Mouse (Mus musculus) myocyte (in vitro differentiated cells): ENCODE data around the gene Pde4d. TPM values are rescaled to one million over a fixed set of nuclear protein-coding genes. Genes with fewer than 3 reads are reported as not detected.
A peak's percentile ranks its signal among the peaks of the same experiment; 100 is the strongest.

ENCODE experiments used
- H3K27me3 ChIP-seq: one replicate; pipeline ENCODE4 v1.6.1; 2011; ENCODE audit not compliant: control insufficient read depth, insufficient read depth, insufficient read length
- H3K36me3 ChIP-seq: one replicate; pipeline ENCODE4 v1.6.1; 2011; ENCODE audit not compliant: control insufficient read depth, insufficient read depth
- H3K4me2 ChIP-seq: one replicate; pipeline ENCODE4 v1.6.1; 2011; ENCODE audit warnings: low read depth, control low read depth
- H3K4me3 ChIP-seq: one replicate; pipeline ENCODE4 v1.5.1; 2011; ENCODE audit warnings: mild to moderate bottlenecking, control low read depth, moderate library complexity
- H3K79me2 ChIP-seq: one replicate; pipeline ENCODE4 v1.6.1; 2011; ENCODE audit not compliant: control insufficient read depth, insufficient read depth
- H3ac ChIP-seq: one replicate; pipeline ENCODE4 v1.6.1; 2011; ENCODE audit not compliant: control insufficient read depth, insufficient read length
- CEBPB ChIP-seq: IDR thresholded peaks from 2 replicates; pipeline ENCODE4 v1.6.1; 2011; ENCODE audit warnings: mild to moderate bottlenecking, moderate library complexity; ENCODE audit not compliant: poor library complexity, insufficient read depth, severe bottlenecking
- E2F4 ChIP-seq: IDR thresholded peaks from one replicate; pipeline ENCODE4 v1.6.1; 2011; ENCODE audit warnings: mild to moderate bottlenecking, control low read depth, moderate library complexity; ENCODE audit not compliant: insufficient read depth
- MAX ChIP-seq: IDR thresholded peaks from one replicate; pipeline ENCODE4 v1.6.1; 2011; ENCODE audit warnings: low read depth, mild to moderate bottlenecking, control low read depth
- MYOD1 ChIP-seq, 3 experiments: IDR thresholded peaks; one replicate each; pipeline ENCODE4 v1.6.1; 2011; ENCODE audit warnings: control low read depth in 2 of 3, low read depth in 2 of 3, mild to moderate bottlenecking in 2 of 3, moderate library complexity in 1 of 3; ENCODE audit not compliant: insufficient read length in 2 of 3, control insufficient read depth in 1 of 3
- MYOG ChIP-seq, 3 experiments: IDR thresholded peaks; one replicate each; pipeline ENCODE4 v1.6.1; 2011; ENCODE audit warnings: control low read depth in 2 of 3, low read depth in 2 of 3, mild to moderate bottlenecking in 2 of 3; ENCODE audit not compliant: insufficient read length in 2 of 3, control insufficient read depth in 1 of 3, insufficient read depth in 1 of 3
- POLR2A ChIP-seq: IDR thresholded peaks from one replicate; pipeline ENCODE4 v1.6.1; 2011; ENCODE audit warnings: low read depth, mild to moderate bottlenecking, control low read depth, moderate library complexity; ENCODE audit not compliant: insufficient read length
- POLR2AphosphoS2 ChIP-seq: IDR thresholded peaks from one replicate; pipeline ENCODE4 v1.6.1; 2011; ENCODE audit warnings: low read depth, control low read depth; ENCODE audit not compliant: insufficient read length
- REST ChIP-seq: IDR thresholded peaks from one replicate; pipeline ENCODE4 v1.6.1; 2011; ENCODE audit warnings: mild to moderate bottlenecking, control low read depth, moderate library complexity; ENCODE audit not compliant: insufficient read depth, insufficient read length
- SRF ChIP-seq: IDR thresholded peaks from one replicate; pipeline ENCODE4 v1.6.1; 2011; ENCODE audit warnings: low read depth; ENCODE audit not compliant: control insufficient read depth, insufficient read length
- TCF12 ChIP-seq: IDR thresholded peaks from one replicate; pipeline ENCODE4 v1.6.1; 2011; ENCODE audit warnings: mild to moderate bottlenecking, control low read depth; ENCODE audit not compliant: poor library complexity, insufficient read depth, severe bottlenecking
- TCF3 ChIP-seq: IDR thresholded peaks from one replicate; pipeline ENCODE4 v1.6.1; 2011; ENCODE audit warnings: low read depth, control low read depth; ENCODE audit not compliant: insufficient read length
- USF1 ChIP-seq: IDR thresholded peaks from one replicate; pipeline ENCODE4 v1.6.1; 2011; ENCODE audit warnings: low read depth, mild to moderate bottlenecking, control low read depth, moderate library complexity
- polyA plus RNA-seq: library from polyadenylated mRNA; unstranded; fragments of >200 nt; fragmentation: generic; extraction: Trizol; gene quantifications from one replicate; pipeline ENCODE4 v1.2.1, GENCODE M21; 2012; ENCODE audit warnings: missing spikeins

Pde4d gene
- polyA plus RNA-seq, 1 experiment, result 8.2 TPM

DNA sequence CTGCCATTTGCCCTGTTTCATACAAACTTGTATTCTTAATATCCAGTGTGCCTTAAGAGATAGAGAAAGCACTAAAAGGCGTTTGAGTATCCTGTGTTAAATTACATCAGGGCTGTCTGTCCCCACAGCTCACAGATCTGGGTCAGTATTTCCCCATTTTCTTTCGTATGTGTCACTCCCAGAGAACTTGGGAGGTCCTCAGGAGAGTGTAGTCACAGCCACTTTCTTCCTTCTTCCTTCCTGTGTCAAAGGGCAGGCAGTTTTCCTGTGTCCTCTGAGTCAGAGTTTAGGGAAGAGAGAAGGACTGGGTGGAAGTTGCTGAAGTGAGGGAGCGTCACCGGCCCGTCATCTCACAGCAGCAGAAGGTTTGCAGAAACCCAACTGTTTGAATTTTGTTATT, 103.2 kb downstream of the Pde4d start:
- Histone ChIP-seq H3K79me2 (no peaks in the 10 kb centered on the region), H3K36me3 (no peaks in the 10 kb centered on the region), H3K4me2 (no peak overlapping the region), H3ac (no peak overlapping the region), H3K4me3 (no peak overlapping the region), H3K27me3 (no peaks in the 10 kb centered on the region)
- TF ChIP-seq USF1, result no peak
- TF ChIP-seq TCF12, result no peak
- no peak for TF ChIP-seq POLR2AphosphoS2
- no peak for TF ChIP-seq MYOG (IDR thresholded peaks at IDR 0.05; ENCODE audit: control insufficient read depth in 1 of 3, insufficient read depth in 1 of 3, insufficient read length in 2 of 3, low read depth in 2 of 3)
- no peak for TF ChIP-seq TCF3
- no peak for TF ChIP-seq POLR2A
- no peak for TF ChIP-seq E2F4
- TF ChIP-seq REST, result no peak
- TF ChIP-seq MYOD1 (IDR thresholded peaks at IDR 0.05; ENCODE audit: control insufficient read depth in 1 of 3, insufficient read length in 2 of 3, low read depth in 2 of 3), result no peak
- TF ChIP-seq SRF, result no peak
- TF ChIP-seq CEBPB, result no peak
- TF ChIP-seq MAX, result no peak

DNA sequence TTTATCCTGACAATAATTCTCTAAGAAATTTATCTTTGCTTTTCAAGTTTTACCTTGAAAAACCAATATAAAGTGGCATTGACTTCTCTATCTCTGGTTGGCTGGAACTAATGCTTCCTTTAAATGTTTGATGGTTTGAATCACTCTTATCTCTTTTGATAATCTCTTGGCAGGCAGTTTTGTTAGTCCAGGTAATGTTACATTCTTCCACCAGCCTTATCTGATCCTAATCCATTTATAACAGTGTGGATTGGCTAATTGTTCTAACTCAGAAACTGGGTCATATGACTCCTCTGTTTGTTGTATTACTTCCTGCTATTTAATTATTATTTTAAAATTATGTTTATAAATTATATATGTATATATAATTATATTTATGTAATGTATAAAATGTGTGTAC, 105.2 kb downstream of the Pde4d start:
- no peak for TF ChIP-seq USF1
- no peak for TF ChIP-seq TCF12
- no peak for TF ChIP-seq REST
- TF ChIP-seq CEBPB, result no peak
- TF ChIP-seq MYOD1 (IDR thresholded peaks at IDR 0.05; ENCODE audit: control insufficient read depth in 1 of 3, insufficient read length in 2 of 3, low read depth in 2 of 3), result no peak
- no peak for TF ChIP-seq SRF
- no peak for TF ChIP-seq E2F4
- no peak for TF ChIP-seq POLR2A
- no peak for TF ChIP-seq POLR2AphosphoS2
- TF ChIP-seq MAX, result no peak
- TF ChIP-seq TCF3, result no peak
- no peak for TF ChIP-seq MYOG (IDR thresholded peaks at IDR 0.05; ENCODE audit: control insufficient read depth in 1 of 3, insufficient read depth in 1 of 3, insufficient read length in 2 of 3, low read depth in 2 of 3)
- Histone ChIP-seq H3K27me3 (no peaks in the 10 kb centered on the region), H3K4me2 (no peak overlapping the region), H3K36me3 (no peaks in the 10 kb centered on the region), H3ac (no peak overlapping the region), H3K79me2 (no peaks in the 10 kb centered on the region), H3K4me3 (no peak overlapping the region)

DNA sequence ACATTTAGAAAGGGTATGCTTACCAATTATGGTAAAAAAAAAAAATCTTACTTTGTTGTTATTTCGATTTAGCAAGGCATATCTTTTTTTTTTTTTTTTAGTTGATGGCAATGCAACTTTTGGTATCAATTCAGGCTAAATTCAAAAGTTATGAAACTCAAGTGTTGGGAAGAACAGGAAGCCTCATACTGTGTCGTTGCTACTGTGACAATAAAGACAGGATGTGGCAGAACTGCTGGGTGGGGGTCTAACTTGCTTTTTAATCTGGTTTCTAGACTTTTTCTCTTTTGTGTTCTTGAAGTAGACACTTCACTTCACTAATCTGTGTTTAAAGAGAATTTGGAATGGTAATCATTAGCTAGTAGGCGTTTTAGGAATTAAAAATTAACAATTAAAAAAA, 147.2 kb downstream of the Pde4d start:
- no peaks in the 10 kb centered on the region for H3K79me2 ChIP-seq
- TF ChIP-seq POLR2AphosphoS2 (no peak), POLR2A (no peak), SRF (no peak), E2F4 (no peak), REST (no peak)
- no peak overlapping the region for H3ac ChIP-seq
- H3K36me3 ChIP-seq, result no peaks in the 10 kb centered on the region
- H3K4me3 ChIP-seq, result no peak overlapping the region
- H3K27me3 ChIP-seq, result no peaks in the 10 kb centered on the region
- no peak overlapping the region for H3K4me2 ChIP-seq

DNA sequence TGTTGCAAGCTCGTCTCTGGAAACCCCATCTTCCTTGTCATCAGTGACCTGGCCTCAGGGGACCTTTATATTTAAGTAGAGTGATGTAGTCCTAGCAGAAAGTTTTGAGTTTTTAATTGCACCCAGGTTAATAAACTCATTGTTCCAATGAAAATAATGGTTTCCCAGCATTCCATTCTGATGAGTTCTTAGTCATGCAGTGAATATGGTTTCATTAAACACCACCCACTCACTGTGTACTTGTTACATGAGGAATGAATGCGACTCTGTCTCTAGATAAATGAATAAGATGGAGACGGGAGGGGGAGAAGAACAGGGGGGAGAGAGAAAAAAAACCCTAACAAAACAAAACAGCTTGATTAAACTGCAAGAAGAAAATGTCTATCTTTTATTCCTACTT, 148.9 kb downstream of the Pde4d start:
- H3K4me3 ChIP-seq, result no peak overlapping the region
- no peak overlapping the region for H3ac ChIP-seq
- H3K36me3 ChIP-seq, result no peaks in the 10 kb centered on the region
- TF ChIP-seq POLR2A, result no peak
- no peak for TF ChIP-seq MYOD1 (IDR thresholded peaks at IDR 0.05; ENCODE audit: control insufficient read depth in 1 of 3, insufficient read length in 2 of 3, low read depth in 2 of 3)
- no peak for TF ChIP-seq USF1
- TF ChIP-seq MYOG (IDR thresholded peaks at IDR 0.05; ENCODE audit: control insufficient read depth in 1 of 3, insufficient read depth in 1 of 3, insufficient read length in 2 of 3, low read depth in 2 of 3), result no peak
- no peak for TF ChIP-seq REST
- TF ChIP-seq POLR2AphosphoS2, result no peak
- no peak for TF ChIP-seq MAX
- TF ChIP-seq SRF, result no peak
- no peak for TF ChIP-seq TCF3
- no peak for TF ChIP-seq TCF12
- TF ChIP-seq CEBPB, result no peak
- TF ChIP-seq E2F4, result no peak
- H3K4me2 ChIP-seq, result no peak overlapping the region
- H3K27me3 ChIP-seq, result no peaks in the 10 kb centered on the region
- H3K79me2 ChIP-seq, result no peaks in the 10 kb centered on the region

DNA sequence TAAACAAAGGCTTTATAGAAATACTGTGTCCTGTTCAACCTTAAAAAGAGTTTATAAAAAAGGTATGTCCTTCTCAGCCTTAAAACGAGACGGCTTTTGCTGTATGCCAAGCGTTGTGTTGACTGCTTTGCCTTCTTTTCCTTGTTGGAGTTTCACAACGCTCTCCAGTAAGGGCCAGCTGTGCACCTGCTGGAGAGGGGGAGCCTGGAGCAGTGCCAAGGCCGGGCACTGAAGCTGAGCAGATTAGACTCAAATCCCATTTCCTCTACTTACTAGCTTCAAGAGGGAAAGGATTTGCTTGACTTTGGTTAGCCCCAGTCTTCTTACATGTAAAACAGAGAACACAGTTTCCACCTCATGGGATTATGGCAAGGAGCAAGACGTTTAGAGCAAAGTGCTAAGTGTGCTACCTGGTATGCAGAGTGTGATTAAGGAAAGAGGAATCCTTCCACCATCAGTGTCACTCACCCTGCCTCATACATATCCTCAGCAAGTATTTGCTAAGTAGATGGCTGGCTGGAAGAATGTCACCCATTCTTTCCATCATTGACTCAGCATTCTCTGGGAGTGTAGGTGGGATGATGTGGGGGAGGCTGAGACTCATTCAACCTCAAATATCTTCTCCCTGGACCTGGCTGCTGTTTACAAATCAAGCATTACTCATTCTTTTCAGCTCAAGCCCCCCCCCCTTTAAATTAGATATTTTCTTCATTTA, 149.6 kb downstream of the Pde4d start:
- H3K79me2 ChIP-seq, result no peaks in the 10 kb centered on the region
- no peaks in the 10 kb centered on the region for H3K27me3 ChIP-seq
- H3K4me2 ChIP-seq, result peak overlapping the region; percentile 12
- H3K36me3 ChIP-seq, result no peaks in the 10 kb centered on the region
- TF ChIP-seq USF1 (no peak), MYOD1 (IDR thresholded peaks at IDR 0.05; ENCODE audit: control insufficient read depth in 1 of 3, insufficient read length in 2 of 3, low read depth in 2 of 3) (peak in 2 of 3 experiments; percentile 45)
- no peak overlapping the region for H3ac ChIP-seq
- H3K4me3 ChIP-seq, result no peak overlapping the region
